Mouse (Mus musculus) MEL (cell line): Measurements from ENCODE around the gene E330017A01Rik. TPM values are rescaled to one million over a fixed set of nuclear protein-coding genes. Genes with fewer than 3 reads are reported as not detected.

ENCODE experiments used
- DNase-seq: peaks from one replicate; pipeline ENCODE4 v3.0.0; 2011; ENCODE audit warnings: low read depth, low spot score
- H3K27ac ChIP-seq: 2 replicates; pipeline ENCODE4 v1.5.1; 2012; ENCODE audit warnings: low read depth, mild to moderate bottlenecking, control low read depth, low read length, moderate library complexity; ENCODE audit not compliant: control insufficient read depth
- H3K27me3 ChIP-seq, 2 experiments: fragments of 150-350 bp in 1 of 2; sonication (generic) in 1 of 2; 2 replicates each; pipeline ENCODE4 v1.6.1; 2012; ENCODE audit warnings: low read length in 2 of 2, mild to moderate bottlenecking in 2 of 2, improper control_type of control experiment in 1 of 2, moderate library complexity in 1 of 2; ENCODE audit not compliant: insufficient read depth in 2 of 2, control insufficient read depth in 1 of 2
- H3K36me3 ChIP-seq, 2 experiments: 2 replicates each; pipeline ENCODE4 v1.6.1; 2012 to 2014; ENCODE audit warnings: low read length in 2 of 2, improper control_type of control experiment in 1 of 2, inconsistent platforms in 1 of 2, mild to moderate bottlenecking in 1 of 2; ENCODE audit not compliant: insufficient read depth in 2 of 2, control insufficient read depth in 1 of 2
- H3K4me1 ChIP-seq, 2 experiments: fragments of 150-350 bp in 1 of 2; sonication (generic) in 1 of 2; 2 replicates each; pipeline ENCODE4 v1.6.1; 2012; ENCODE audit warnings: low read length in 2 of 2, improper control_type of control experiment in 1 of 2, mild to moderate bottlenecking in 1 of 2; ENCODE audit not compliant: insufficient read depth in 2 of 2, control insufficient read depth in 1 of 2
- H3K4me3 ChIP-seq, 2 experiments: fragments of 150-350 bp in 1 of 2; sonication (generic) in 1 of 2; 2 replicates each; pipeline ENCODE4 v1.5.1; 2012; ENCODE audit warnings: low read depth in 2 of 2, low read length in 2 of 2, mild to moderate bottlenecking in 2 of 2, moderate library complexity in 2 of 2, control low read depth in 1 of 2, improper control_type of control experiment in 1 of 2; ENCODE audit not compliant: control insufficient read depth in 1 of 2, insufficient read depth in 1 of 2
- H3K79me2 ChIP-seq: 2 replicates; pipeline ENCODE4 v1.6.1; 2012; ENCODE audit warnings: mild to moderate bottlenecking, low read length, moderate library complexity; ENCODE audit not compliant: control insufficient read depth, poor library complexity, insufficient read depth
- H3K9ac ChIP-seq: 2 replicates; pipeline ENCODE4 v1.6.1; 2012; ENCODE audit warnings: low read depth, mild to moderate bottlenecking, control low read depth, low read length, moderate library complexity; ENCODE audit not compliant: control insufficient read depth, poor library complexity, severe bottlenecking
- H3K9me3 ChIP-seq: fragments of 150-350 bp; sonication (generic); replicated peaks from 2 replicates; pipeline ENCODE4 v1.6.1; 2012; ENCODE audit warnings: mild to moderate bottlenecking, low read length, improper control_type of control experiment, moderate library complexity; ENCODE audit not compliant: insufficient read depth
- CHD1 ChIP-seq: IDR thresholded peaks from 2 replicates; pipeline ENCODE4 v1.6.1; 2012; ENCODE audit warnings: low read depth, mild to moderate bottlenecking, inconsistent platforms, low read length, improper control_type of control experiment
- CHD2 ChIP-seq: IDR thresholded peaks from 2 replicates; pipeline ENCODE4 v1.6.1; 2011; ENCODE audit warnings: low read length, improper control_type of control experiment
- CTCF ChIP-seq, 3 experiments: IDR thresholded peaks in 2 of 3; conservative IDR thresholded peaks in 1 of 3; 2 replicates each; pipeline ENCODE4 v1.5.1; 2011 to 2012; ENCODE audit warnings: low read length in 3 of 3, low read depth in 2 of 3, mild to moderate bottlenecking in 2 of 3, improper control_type of control experiment in 1 of 3, inconsistent platforms in 1 of 3, mixed read lengths in 1 of 3, moderate library complexity in 1 of 3; ENCODE audit not compliant: control insufficient read depth in 1 of 3, insufficient read depth in 1 of 3, poor library complexity in 1 of 3, severe bottlenecking in 1 of 3
- E2F4 ChIP-seq: IDR thresholded peaks from 2 replicates; pipeline ENCODE4 v1.6.1; 2011; ENCODE audit warnings: low read depth, low read length, improper control_type of control experiment, borderline replicate concordance
- ELF1 ChIP-seq: IDR thresholded peaks from 2 replicates; pipeline ENCODE4 v1.6.1; 2014; ENCODE audit warnings: low read depth, mild to moderate bottlenecking, inconsistent platforms, low read length, improper control_type of control experiment, moderate library complexity
- EP300 ChIP-seq, 2 experiments: IDR thresholded peaks; 2 replicates each; pipeline ENCODE4 v1.6.1; 2011; ENCODE audit warnings: improper control_type of control experiment in 2 of 2, low read length in 2 of 2, low read depth in 1 of 2, mild to moderate bottlenecking in 1 of 2
- ETS1 ChIP-seq: IDR thresholded peaks from 2 replicates; pipeline ENCODE4 v1.6.1; 2012; ENCODE audit warnings: low read depth, mild to moderate bottlenecking, inconsistent platforms, low read length, improper control_type of control experiment, moderate library complexity
- GABPA ChIP-seq: IDR thresholded peaks from 2 replicates; pipeline ENCODE4 v1.6.1; 2012; ENCODE audit warnings: low read depth, mild to moderate bottlenecking, inconsistent platforms, low read length, improper control_type of control experiment, moderate library complexity
- GATA1 ChIP-seq: IDR thresholded peaks from 2 replicates; pipeline ENCODE4 v1.6.1; 2011; ENCODE audit warnings: low read depth, low read length, improper control_type of control experiment
- JUND ChIP-seq: IDR thresholded peaks from 2 replicates; pipeline ENCODE4 v1.6.1; 2011; ENCODE audit warnings: low read depth, mild to moderate bottlenecking, improper control_type of control experiment, low read length
- MAFK ChIP-seq: IDR thresholded peaks from 2 replicates; pipeline ENCODE4 v1.6.1; 2011; ENCODE audit warnings: low read depth, mild to moderate bottlenecking, low read length, improper control_type of control experiment, borderline replicate concordance
- MAX ChIP-seq: IDR thresholded peaks from 2 replicates; pipeline ENCODE4 v1.6.1; 2011; ENCODE audit warnings: low read length, improper control_type of control experiment
- MXI1 ChIP-seq: IDR thresholded peaks from 2 replicates; pipeline ENCODE4 v1.6.1; 2011; ENCODE audit warnings: mild to moderate bottlenecking, low read depth, low read length, improper control_type of control experiment
- MYB ChIP-seq: IDR thresholded peaks from 2 replicates; pipeline ENCODE4 v1.6.1; 2011; ENCODE audit warnings: mild to moderate bottlenecking, low read depth, low read length, improper control_type of control experiment
- NELFE ChIP-seq: IDR thresholded peaks from 2 replicates; pipeline ENCODE4 v1.6.1; 2011; ENCODE audit warnings: low read depth, low read length, improper control_type of control experiment
- NRF1 ChIP-seq: IDR thresholded peaks from 2 replicates; pipeline ENCODE4 v1.6.1; 2014; ENCODE audit warnings: low read depth, mild to moderate bottlenecking, inconsistent platforms, low read length, improper control_type of control experiment, moderate library complexity; ENCODE audit not compliant: poor library complexity, insufficient read depth, severe bottlenecking
- POLR2A ChIP-seq, 2 experiments: IDR thresholded peaks; 2 replicates each; pipeline ENCODE4 v1.6.1; 2011 to 2012; ENCODE audit warnings: low read length in 2 of 2, mild to moderate bottlenecking in 2 of 2, control low read depth in 1 of 2, improper control_type of control experiment in 1 of 2, low read depth in 1 of 2, moderate library complexity in 1 of 2; ENCODE audit not compliant: control insufficient read depth in 1 of 2, insufficient read depth in 1 of 2, poor library complexity in 1 of 2
- POLR2AphosphoS2 ChIP-seq: IDR thresholded peaks from 2 replicates; pipeline ENCODE4 v1.6.1; 2011; ENCODE audit warnings: low read length, improper control_type of control experiment
- POLR2AphosphoS5 ChIP-seq: IDR thresholded peaks from 2 replicates; pipeline ENCODE4 v1.6.1; 2012; ENCODE audit warnings: low read depth, borderline replicate concordance, mild to moderate bottlenecking, inconsistent platforms, low read length, moderate library complexity, mixed read lengths
- RAD21 ChIP-seq: IDR thresholded peaks from 2 replicates; pipeline ENCODE4 v1.6.1; 2011; ENCODE audit warnings: mild to moderate bottlenecking, low read depth, low read length, improper control_type of control experiment
- RCOR1 ChIP-seq: IDR thresholded peaks from 2 replicates; pipeline ENCODE4 v1.6.1; 2012; ENCODE audit warnings: low read depth, mild to moderate bottlenecking, inconsistent platforms, low read length, improper control_type of control experiment
- SIN3A ChIP-seq: IDR thresholded peaks from 2 replicates; pipeline ENCODE4 v1.6.1; 2012; ENCODE audit warnings: low read length, improper control_type of control experiment, inconsistent platforms
- SMC3 ChIP-seq: IDR thresholded peaks from 2 replicates; pipeline ENCODE4 v1.6.1; 2011; ENCODE audit warnings: low read depth, low read length, improper control_type of control experiment
- TAL1 ChIP-seq: IDR thresholded peaks from 2 replicates; pipeline ENCODE4 v1.6.1; 2012; ENCODE audit warnings: mild to moderate bottlenecking, inconsistent platforms, low read length, moderate library complexity, mixed read lengths
- TBP ChIP-seq: IDR thresholded peaks from 2 replicates; pipeline ENCODE4 v1.8.0; 2011; ENCODE audit warnings: low read depth, low read length, improper control_type of control experiment
- TCF12 ChIP-seq: IDR thresholded peaks from 2 replicates; pipeline ENCODE4 v1.6.1; 2014; ENCODE audit warnings: low read depth, mild to moderate bottlenecking, inconsistent platforms, low read length, improper control_type of control experiment, moderate library complexity
- USF1 ChIP-seq: IDR thresholded peaks from 2 replicates; pipeline ENCODE4 v1.6.1; 2014; ENCODE audit warnings: low read depth, mild to moderate bottlenecking, inconsistent platforms, low read length, improper control_type of control experiment, moderate library complexity
- USF2 ChIP-seq, 2 experiments: IDR thresholded peaks; 2 replicates each; pipeline ENCODE4 v1.6.1; 2011 to 2012; ENCODE audit warnings: improper control_type of control experiment in 2 of 2, low read length in 2 of 2, borderline replicate concordance in 1 of 2, inconsistent platforms in 1 of 2, low read depth in 1 of 2, mild to moderate bottlenecking in 1 of 2; ENCODE audit not compliant: insufficient read depth in 1 of 2
- ZC3H11A ChIP-seq: IDR thresholded peaks from 2 replicates; pipeline ENCODE4 v1.6.1; 2012; ENCODE audit warnings: low read depth, mild to moderate bottlenecking, inconsistent platforms, low read length, improper control_type of control experiment
- ZKSCAN1 ChIP-seq: IDR thresholded peaks from 2 replicates; pipeline ENCODE4 v1.6.1; 2012; ENCODE audit warnings: low read depth, mild to moderate bottlenecking, inconsistent platforms, low read length, improper control_type of control experiment, moderate library complexity
- ZNF384 ChIP-seq: IDR thresholded peaks from 2 replicates; pipeline ENCODE4 v1.6.1; 2012; ENCODE audit warnings: low read depth, mild to moderate bottlenecking, inconsistent platforms, low read length, improper control_type of control experiment
- polyA plus RNA-seq, 2 experiments: library from polyadenylated mRNA; stranded (reverse) in 1 of 2; unstranded in 1 of 2; fragments of >175 nt in 1 of 2; fragments of >200 nt in 1 of 2; gene quantifications; 2 replicates each; pipeline versions ENCODE4 v1.2.1 to v1.2.4; 2012; ENCODE audit warnings: low replicate concordance in 2 of 2, low read depth in 1 of 2; ENCODE audit not compliant: insufficient read length in 2 of 2, insufficient read depth in 1 of 2, missing spikeins in 1 of 2
- total RNA-seq: library from RNA; depleted of rRNA; stranded (reverse); fragments of 300-350 nt; gene quantifications from 2 replicates; pipeline ENCODE4 v1.2.3, GENCODE M21; 2012

E330017A01Rik gene
- total and polyA plus RNA-seq, 3 experiments = 4.3 to 8.2 TPM; not detected in 1

DNA sequence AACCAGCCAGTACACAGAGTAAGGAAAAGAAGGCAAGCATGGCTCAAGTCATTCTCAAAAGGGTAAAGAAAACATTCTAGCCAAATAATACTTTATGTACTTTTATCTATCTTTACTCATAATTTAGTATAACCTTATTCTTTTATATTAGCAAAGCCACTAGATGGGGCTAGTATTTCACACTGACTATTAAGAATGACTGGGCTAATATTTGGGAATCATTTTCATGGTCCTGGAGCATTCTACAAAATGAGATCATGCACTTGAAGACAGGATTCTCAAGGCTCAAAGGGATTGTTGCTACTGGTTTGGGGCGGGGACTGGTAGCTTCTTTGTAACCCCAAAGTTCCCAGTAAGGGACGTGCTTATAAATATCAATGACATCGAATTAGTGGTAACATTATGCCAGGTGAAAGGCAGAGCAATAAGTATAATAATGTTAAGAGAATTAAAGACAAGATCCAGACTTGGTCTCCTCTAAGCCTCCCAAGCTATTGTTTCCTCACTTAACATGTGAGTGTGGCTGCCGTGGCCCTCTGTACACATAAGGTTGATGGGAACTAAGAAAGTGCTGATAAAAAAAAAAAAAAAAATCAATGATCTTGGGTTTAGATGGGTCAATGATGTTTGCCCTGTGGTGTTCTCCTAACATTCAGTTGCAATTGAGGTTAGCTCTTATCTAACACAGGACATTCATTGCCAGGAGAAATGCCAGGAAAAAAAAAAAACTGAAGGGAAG is 10.8 kb downstream of the E330017A01Rik start (continued):
- no peak; the same call in 1 of the 2 replicates for TF ChIP-seq MYB
- peak; percentile 75 for TF ChIP-seq RAD21
- TF ChIP-seq RCOR1 = no peak
- no peak for TF ChIP-seq USF2 (IDR thresholded peaks at IDR 0.05; ENCODE audit: borderline replicate concordance in 1 of 2, insufficient read depth in 1 of 2, low read depth in 1 of 2, low read length in 2 of 2)
- TF ChIP-seq E2F4 = no peak
- peak; percentile 29 to 52; a peak in 2 of 4 replicates for TF ChIP-seq EP300 (IDR thresholded peaks at IDR 0.05; ENCODE audit: low read depth in 1 of 2, low read length in 2 of 2)
- no peak; the same call in 1 of the 2 replicates for TF ChIP-seq TCF12
- no peak for TF ChIP-seq NRF1
- no peak for TF ChIP-seq GABPA
- TF ChIP-seq NELFE = no peak
- TF ChIP-seq ZKSCAN1 = no peak
- no peak for TF ChIP-seq MAX
- no peak for TF ChIP-seq POLR2A (IDR thresholded peaks at IDR 0.05; ENCODE audit: control insufficient read depth in 1 of 2, insufficient read depth in 1 of 2, low read depth in 1 of 2, low read length in 2 of 2, poor library complexity in 1 of 2)
- TF ChIP-seq GATA1 = no peak
- peak; percentile 73; the same call in 1 of the 2 replicates for TF ChIP-seq ZNF384
- no peak for TF ChIP-seq JUND
- TF ChIP-seq ETS1 = no peak
- no peak for TF ChIP-seq CHD2
- no peak; the same call in 1 of the 2 replicates for TF ChIP-seq SIN3A
- TF ChIP-seq TBP = no peak
- no peak for TF ChIP-seq CHD1

GRCm38 (mm10) chr16:58623944-58624343 is 14.6 kb downstream of the E330017A01Rik start:
- Histone ChIP-seq H3K79me2 (no peaks in the 10 kb centered on the region), H3K9me3 (no peaks in the 10 kb centered on the region), H3K4me3 (no peak overlapping the region), H3K27ac (no peak overlapping the region), H3K9ac (no peak overlapping the region), H3K27me3 (no peaks in the 10 kb centered on the region), H3K36me3 (peaks cover 0 to 19% of the 10 kb centered on the region in 2 experiments; a peak in 2 of 4 replicates), H3K4me1 (peaks cover 12 to 17% of the 10 kb centered on the region in 2 experiments)
- DNase-seq = peak; percentile 47
- TF ChIP-seq MAFK (no peak), CTCF (IDR thresholded peaks at IDR 0.05 in 2 of 3, conservative IDR thresholded peaks at IDR 0.05 in 1 of 3; ENCODE audit: control insufficient read depth in 1 of 3, insufficient read depth in 1 of 3, low read depth in 2 of 3, low read length in 3 of 3, poor library complexity in 1 of 3, severe bottlenecking in 1 of 3) (peak; percentile 19 to 81 (median 60); a peak in 5 of 6 replicates), SMC3 (peak; percentile 95), TAL1 (no peak), POLR2AphosphoS5 (no peak), USF1 (no peak), RAD21 (peak; percentile 84), MXI1 (no peak), MAX (no peak), ETS1 (no peak), ELF1 (no peak), POLR2A (IDR thresholded peaks at IDR 0.05; ENCODE audit: control insufficient read depth in 1 of 2, insufficient read depth in 1 of 2, low read depth in 1 of 2, low read length in 2 of 2, poor library complexity in 1 of 2) (no peak), POLR2AphosphoS2 (no peak), ZC3H11A (peak; percentile 95), GATA1 (no peak), RCOR1 (no peak), TBP (no peak)
